In the genomic region with DNA sequence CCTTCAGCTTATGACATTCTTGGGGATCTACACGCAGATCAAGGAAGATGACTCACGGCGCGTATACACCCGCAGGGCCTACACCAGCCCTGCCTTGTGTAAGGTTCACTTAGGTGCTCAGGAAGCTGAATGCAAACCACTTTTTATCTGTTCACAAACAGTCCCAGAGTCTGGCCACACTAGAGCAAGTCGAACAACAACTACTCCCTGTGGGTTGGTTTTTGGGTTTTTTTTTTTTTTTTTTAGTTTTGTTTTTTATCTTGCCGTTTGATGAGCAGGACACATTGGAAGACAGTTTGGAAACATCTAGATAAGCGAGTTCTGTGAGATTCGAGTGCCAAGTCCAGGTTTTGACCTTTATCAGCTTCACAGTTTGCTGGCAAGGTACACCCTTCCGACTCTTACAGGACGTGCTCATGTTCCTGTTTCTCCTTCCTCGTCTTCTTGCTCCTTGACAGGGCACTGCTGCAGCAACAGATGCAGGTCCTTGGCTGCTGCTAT, we compare ENCODE assay signal across 9 mouse cellular contexts. TPM values are rescaled to one million over a fixed set of nuclear protein-coding genes. Genes with fewer than 3 reads are reported as not detected.
A peak's percentile ranks its signal among the peaks of the same experiment; 100 is the strongest.
DNase-seq lines count a peak whose midpoint lies in the region; ATAC-seq and TF ChIP-seq lines count a peak whose summit lies in the region.
"Had no signal": no experiment of that assay in that cellular context is flagged by ENCODE, and none has a peak within 500 bp of the region (broad histone marks: within the 10 kb centered on the region; RNA-seq: fewer than 3 reads in every experiment).

No protein-coding gene starts in this region.

- H3K27me3 ChIP-seq in G1E (ENCODE audit: insufficient read depth, low read length) = no peaks in the 10 kb centered on the region
- H3K27me3 ChIP-seq in intestine, embryonic 15.5 days (replicated peaks) = no peaks in the 10 kb centered on the region
- H3K27me3 ChIP-seq in hindbrain, embryonic 13.5 days = no peaks in the 10 kb centered on the region

- H3K4me1 ChIP-seq in G1E (ENCODE audit: insufficient read depth, low read depth, low read length) = peaks cover 51% of the 10 kb centered on the region
- H3K4me1 ChIP-seq in intestine, embryonic 15.5 days (replicated peaks) = no peaks in the 10 kb centered on the region
- H3K4me1 ChIP-seq in hindbrain, embryonic 13.5 days (replicated peaks) = no peaks in the 10 kb centered on the region

- 65% methylated on average over 12 of the region's 12 CpGs for WGBS in intestine, embryonic 15.5 days
- WGBS in hindbrain, embryonic 13.5 days = 94% methylated on average over 12 of the region's 12 CpGs

- H3K9me3 ChIP-seq in G1E (replicated peaks) = no peaks in the 10 kb centered on the region
- H3K9me3 ChIP-seq in intestine, embryonic 15.5 days = no peaks in the 10 kb centered on the region
- H3K9me3 ChIP-seq in hindbrain, embryonic 13.5 days = no peaks in the 10 kb centered on the region

- ATAC-seq in G1E (ENCODE audit: extremely low read depth, insufficient number of reproducible peaks, low FRiP score, poor library complexity, severe bottlenecking) = peak; percentile 86
- peak; percentile 75 for ATAC-seq in intestine, embryonic 15.5 days
- ATAC-seq in neutrophil, adult 5-6 weeks (ENCODE audit: extremely low read depth, insufficient number of reproducible peaks, low FRiP score, poor library complexity, severe bottlenecking) = peak; percentile 54; the same call in 1 of the 2 replicates
- ATAC-seq in cerebellum, adult (ENCODE audit: insufficient number of reproducible peaks, low FRiP score, low TSS enrichment) = no peak
- no peak for ATAC-seq in hindbrain, embryonic 13.5 days (ENCODE audit: low FRiP score)

- peaks cover 3% of the 10 kb centered on the region for H3K36me3 ChIP-seq in G1E (replicated peaks)
- H3K36me3 ChIP-seq in intestine, embryonic 15.5 days = no peaks in the 10 kb centered on the region
- H3K36me3 ChIP-seq in hindbrain, embryonic 13.5 days = no peaks in the 10 kb centered on the region

- TF ChIP-seq CTCF in G1E (IDR thresholded peaks at IDR 0.05; ENCODE audit: low read depth, low read length) = no peak

- H3K4me3 ChIP-seq in G1E (ENCODE audit: low read depth, low read length) = peak overlapping the region; percentile 52; the same call in 1 of the 2 replicates
- H3K4me3 ChIP-seq in intestine, embryonic 15.5 days (replicated peaks) = no peak overlapping the region
- no peak overlapping the region for H3K4me3 ChIP-seq in hindbrain, embryonic 13.5 days

- H3K9ac ChIP-seq in intestine, embryonic 15.5 days = no peak overlapping the region
- no peak overlapping the region for H3K9ac ChIP-seq in hindbrain, embryonic 13.5 days

- H3K27ac ChIP-seq in intestine, embryonic 15.5 days = no peak overlapping the region
- no peak overlapping the region for H3K27ac ChIP-seq in hindbrain, embryonic 13.5 days

- peak; percentile 45 to 53 for DNase-seq in B cell, adult 2 months
- peak; percentile 59 for DNase-seq in G1E (ENCODE audit: low spot score)
- DNase-seq in layer of hippocampus, postnatal 10 days (ENCODE audit: low spot score in 2 of 2) = no peak
- DNase-seq: cerebellum, postnatal 36 days; kidney, postnatal 10 days had no signal

- H3K4me2 ChIP-seq in intestine, embryonic 15.5 days (replicated peaks) = no peak overlapping the region
- no peak overlapping the region for H3K4me2 ChIP-seq in hindbrain, embryonic 13.5 days

RNA-seq across cellular contexts. Expression of a gene that starts 21.0 kb away (rescaled TPM):
- total RNA-seq in G1E (2014; fragmentation: Nextera tagmentation) (2.3 and 5.2 TPM in 2 replicates), G1E (2017) (0.27 and 0.70 TPM in 2 replicates)
- polyA plus RNA-seq in G1E (2012) = 0.04 TPM in 2 replicates
- 69.3 and 72.5 TPM in 2 replicates for polyA plus RNA-seq in intestine, embryonic 15.5 days (2015; fragmentation: Nextera tagmentation; extraction: Ambion mirVana)
- 69.1 and 98.1 TPM in 2 replicates for total RNA-seq in neutrophil, adult 5-6 weeks (2017)
- total RNA-seq in layer of hippocampus, postnatal 10 days (2021) = 1 to 10 TPM; 1.6 to 2.1 TPM
- 1.2 and 1.4 TPM in 2 replicates for polyA plus RNA-seq in hindbrain, embryonic 13.5 days (2015; fragmentation: Nextera tagmentation; extraction: Ambion mirVana)

Comparison
In these comparisons a context has a peak if more than half of its experiments do, and no peak if none do; other contexts are left out.
1. DNase-seq: peak in B cell, adult 2 months (2 of 2) and G1E (single experiment); none in layer of hippocampus, postnatal 10 days (0 of 2).
2. ATAC-seq: peak in G1E (single experiment), intestine, embryonic 15.5 days (single experiment) and neutrophil, adult 5-6 weeks (single experiment); none in cerebellum, adult (single experiment) and hindbrain, embryonic 13.5 days (single experiment).
3. RNA of a gene that starts 21.0 kb away (total RNA-seq): 69.1 to 98.1 TPM in neutrophil, adult 5-6 weeks; 0.27 to 5.2 TPM in G1E and 1.6 to 2.1 TPM in layer of hippocampus, postnatal 10 days; every median in the first group is over 10 times any median in the second.